Mouse (Mus musculus) urinary bladder, postnatal 25 days (tissue): ENCODE measurements around the gene Zfp729b.

ENCODE experiments used
- DNase-seq: peaks from one replicate; pipeline ENCODE4 v3.0.0; 2022; ENCODE audit warnings: low spot score

Gene Zfp729b

GRCm38 (mm10) chr13:67609066-67609876 is at the start of gene Zfp729b:
Gene Zfp729b, minus strand, starts transcription at chr13:67609707.
- peak; percentile 84 for DNase-seq

- no peak for DNase-seq
Measured at GRCm38 (mm10) chr13:67652496-67652895, 43.0 kb upstream of the Zfp729b start.

DNA sequence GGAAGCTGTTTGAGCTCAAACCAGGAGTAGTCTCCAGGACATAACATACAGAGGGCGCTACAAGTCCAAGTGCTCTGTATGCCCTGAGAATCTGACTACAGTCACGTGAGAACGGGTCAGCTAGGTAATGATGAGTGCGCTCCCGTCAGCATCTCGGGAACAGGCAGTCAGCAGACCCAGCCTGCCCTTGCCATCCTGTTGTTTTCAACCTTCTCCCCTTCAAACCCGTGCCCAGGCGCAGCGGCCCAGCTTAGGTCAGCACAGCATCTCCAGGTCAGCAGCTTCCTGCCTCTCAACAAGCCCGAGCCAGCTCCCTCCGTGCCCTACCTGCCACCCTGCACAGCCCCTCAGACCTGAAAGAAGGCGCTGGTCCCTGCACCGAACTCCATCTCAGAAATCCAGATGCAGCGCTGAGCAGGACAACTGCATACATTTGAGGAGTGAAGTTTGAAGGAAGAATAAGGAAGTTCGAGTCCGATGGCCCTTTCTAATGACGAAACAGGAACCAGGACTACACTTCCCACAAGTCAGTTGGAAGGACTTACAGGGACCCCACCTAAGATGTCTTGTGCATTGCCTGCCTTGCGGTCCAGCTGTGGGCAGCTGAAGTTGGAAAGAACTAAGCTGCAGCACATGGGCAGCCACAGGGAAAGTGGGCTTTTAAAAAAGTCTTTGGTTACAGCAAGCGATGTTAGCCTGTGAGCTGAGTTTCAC is 27.9 kb upstream of the Zfp729b start, which contains the start of the genes Gm49345 and Zfp729a:
Gene Gm49345 (minus strand): TSS at position 476 of the 714 bp plus-strand sequence.
Gene Zfp729a (minus strand): TSS at position 498 of the 714 bp plus-strand sequence.
- DNase-seq: peak; percentile 74

DNA sequence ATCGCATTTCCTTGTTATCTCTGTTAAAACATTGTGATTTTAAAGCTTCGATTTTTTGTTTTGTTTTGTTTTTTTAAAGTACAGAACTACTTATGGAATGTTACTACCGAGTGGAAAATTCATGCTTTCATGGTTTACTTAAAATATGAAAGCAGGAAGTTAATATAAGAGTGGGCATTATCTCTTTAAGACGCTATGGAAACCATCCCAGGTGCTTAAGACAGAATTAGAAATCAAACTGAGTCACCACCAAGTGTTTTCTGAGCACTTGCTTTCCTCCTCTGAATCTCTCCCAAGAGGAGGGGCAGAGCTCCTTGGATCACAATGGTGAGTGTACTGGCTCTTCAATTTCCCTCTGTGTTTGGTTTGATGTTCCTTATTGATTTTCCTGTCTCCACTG is 601 bp upstream of the Zfp729b start:
- no peak for DNase-seq

GRCm38 (mm10) chr13:67572591-67573189 is 36.8 kb downstream of the Zfp729b start:
- no peak for DNase-seq

DNA sequence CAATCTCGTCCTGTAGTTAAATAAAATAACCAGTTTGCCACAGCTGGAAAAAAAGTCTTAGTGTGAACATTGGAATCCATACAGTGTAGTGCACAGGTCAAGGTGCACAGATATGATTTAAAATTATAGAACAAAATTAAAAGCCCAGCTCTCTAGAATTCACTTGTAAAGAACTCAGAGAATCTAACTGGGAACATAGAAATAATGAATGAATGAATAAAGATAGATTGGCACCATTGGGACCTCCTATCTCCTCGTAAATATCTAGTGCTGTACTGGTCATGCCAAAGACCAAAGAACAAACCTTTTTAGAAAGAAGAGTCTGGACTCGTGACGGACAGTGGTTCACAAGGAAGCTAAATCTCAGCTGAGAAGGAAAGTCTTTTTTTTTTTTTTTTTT is 55.8 kb downstream of the Zfp729b start, which contains the start of gene Zfp748:
Gene Zfp748 (minus strand): TSS at position 101 of the 400 bp plus-strand sequence.
- no peak for DNase-seq

GRCm38 (mm10) chr13:67552505-67553346 is 56.8 kb downstream of the Zfp729b start:
- DNase-seq: peak; percentile 68

GRCm38 (mm10) chr13:67545941-67546340 is 63.6 kb downstream of the Zfp729b start:
- DNase-seq: no peak
